Mouse (Mus musculus) left cerebral cortex, adult 18-20 months (tissue): ENCODE data around the gene Arl4c. TPM values are rescaled to one million over a fixed set of nuclear protein-coding genes. Genes with fewer than 3 reads are reported as not detected.

Experiments
- DNase-seq, 2 experiments: peaks; one replicate each; pipeline ENCODE4 v3.0.0; 2021 to 2022; ENCODE audit warnings: low spot score in 2 of 2, mixed read lengths in 1 of 2
- long read RNA-seq, 2 experiments: library from polyadenylated mRNA; stranded (forward); transcript quantifications; one replicate each; pipeline ENCODE4 v2.0.0; 2021
- total RNA-seq, 2 experiments: library from RNA; stranded (reverse); gene quantifications; 2 replicates each; pipeline ENCODE4 v1.2.3; 2021

Arl4c gene
- 10 to 100 TPM; 37.8 to 40.1 TPM for total RNA-seq
- long read RNA-seq, experiment 1, transcript Arl4c-202 (1 exons, 3,997 nt) = major isoform, 28 of 28 reads
- long read RNA-seq, experiment 1, partial matches to known transcripts = 0 of 28 reads
- long read RNA-seq, experiment 1, other reads (novel, unspliced or antisense) = 0 of 28 reads
- long read RNA-seq, experiment 2, transcript Arl4c-202 (1 exons, 3,997 nt) = major isoform, 28 of 28 reads
- long read RNA-seq, experiment 2, partial matches to known transcripts = 0 of 28 reads
- long read RNA-seq, experiment 2, other reads (novel, unspliced or antisense) = 0 of 28 reads

DNA sequence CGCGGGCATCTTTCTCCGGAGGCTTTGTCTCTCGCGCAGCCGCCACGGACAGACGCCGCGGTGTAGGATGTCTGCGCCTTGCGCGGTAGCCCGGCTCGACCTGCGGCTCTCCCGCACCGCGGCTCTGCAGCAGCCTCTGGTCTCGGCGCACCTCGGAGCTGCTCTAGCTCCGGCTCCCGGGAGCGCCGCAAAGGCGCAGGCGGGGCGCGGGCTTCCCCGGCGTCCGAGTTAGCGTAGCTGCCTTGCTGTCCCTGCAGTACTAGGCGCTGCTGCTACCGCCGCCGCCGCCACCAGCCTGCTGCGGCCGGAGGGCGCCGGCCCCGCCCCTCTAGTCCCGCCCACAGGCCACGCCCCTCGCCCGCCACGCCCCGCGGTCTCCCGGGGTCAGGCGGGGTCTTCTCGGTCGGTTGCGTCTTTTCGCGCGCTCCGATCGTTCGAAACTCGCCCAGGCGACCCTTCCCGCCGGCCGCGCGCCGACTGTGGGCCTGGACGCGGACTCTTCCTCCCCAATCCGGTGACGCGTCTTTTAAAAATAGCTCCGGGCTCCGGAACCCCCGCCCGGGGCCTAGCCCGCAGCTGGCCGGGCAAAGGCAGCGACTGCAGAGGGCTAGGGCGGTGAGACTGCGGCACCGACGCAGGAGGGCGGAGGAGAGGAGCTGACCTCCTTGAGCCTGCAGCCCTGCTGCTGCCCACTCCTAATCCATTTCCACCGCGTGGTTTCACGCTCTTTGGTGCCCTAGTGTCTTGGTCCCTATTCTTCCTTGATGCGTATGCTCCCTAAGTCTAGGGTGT is at the start of gene Arl4c:
Gene Arl4c (minus strand): TSS at position 352 of the 792 bp plus-strand sequence.
- peak; percentile 64 to 81 for DNase-seq

DNA sequence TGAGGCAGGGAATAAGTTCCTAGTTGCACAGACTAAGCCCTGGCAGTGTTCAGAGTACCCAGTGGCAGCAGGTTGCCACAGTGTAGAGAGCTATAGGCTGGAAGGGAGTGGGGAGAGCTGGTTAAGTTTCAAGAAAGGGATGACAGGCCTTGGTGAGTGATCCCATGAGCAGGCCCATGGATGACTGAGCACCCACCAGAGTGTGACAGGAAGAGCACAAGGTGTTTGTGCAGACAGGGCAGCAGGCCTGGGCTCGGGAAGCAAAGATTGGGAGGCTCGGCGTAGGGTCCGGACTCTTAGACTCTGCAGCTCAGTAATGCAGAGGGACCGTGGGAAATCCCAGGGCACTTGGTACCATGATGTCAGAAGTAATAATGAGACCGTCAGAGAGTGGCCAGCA is 49.3 kb upstream of the Arl4c start:
- no peak for DNase-seq

DNA sequence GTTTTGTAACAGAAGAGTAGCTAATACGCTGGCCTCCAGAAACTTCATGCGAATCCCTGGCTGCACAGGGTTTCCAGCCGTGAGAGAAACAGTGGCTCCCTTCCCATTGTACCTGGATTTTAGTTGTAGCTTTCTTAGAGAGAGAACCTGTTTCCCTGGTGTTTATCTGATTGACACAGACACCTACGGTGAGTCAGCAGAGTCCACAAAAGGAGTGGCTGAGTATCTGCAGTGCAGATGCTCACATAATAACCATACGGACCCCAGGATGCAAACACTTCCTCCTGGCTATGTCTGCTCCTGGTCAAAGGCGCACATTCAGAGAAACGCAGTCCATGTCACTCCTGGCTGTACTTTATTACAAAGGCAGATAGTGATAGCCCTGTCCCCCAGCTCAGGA is 48.6 kb upstream of the Arl4c start:
- DNase-seq = no peak

DNA sequence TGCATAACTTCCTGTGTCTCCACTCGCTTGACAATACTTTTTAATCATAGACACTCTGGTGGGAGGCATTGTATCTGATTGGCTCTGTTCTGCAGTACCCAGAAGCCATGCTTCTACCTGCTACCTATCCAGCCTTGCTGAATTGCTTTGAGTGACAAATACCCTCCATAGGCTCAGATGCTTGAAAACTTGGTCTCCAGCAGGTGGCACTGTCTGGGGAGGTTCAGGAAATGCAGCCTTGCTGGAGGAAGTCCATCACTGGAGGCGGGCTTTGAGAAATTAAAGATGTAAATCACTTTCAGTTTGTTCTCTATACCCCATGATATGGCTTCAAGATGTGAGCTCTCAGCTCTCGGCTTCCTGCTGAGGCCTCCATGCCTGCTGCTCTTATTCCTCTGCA is 48.1 kb upstream of the Arl4c start:
- no peak for DNase-seq

DNA sequence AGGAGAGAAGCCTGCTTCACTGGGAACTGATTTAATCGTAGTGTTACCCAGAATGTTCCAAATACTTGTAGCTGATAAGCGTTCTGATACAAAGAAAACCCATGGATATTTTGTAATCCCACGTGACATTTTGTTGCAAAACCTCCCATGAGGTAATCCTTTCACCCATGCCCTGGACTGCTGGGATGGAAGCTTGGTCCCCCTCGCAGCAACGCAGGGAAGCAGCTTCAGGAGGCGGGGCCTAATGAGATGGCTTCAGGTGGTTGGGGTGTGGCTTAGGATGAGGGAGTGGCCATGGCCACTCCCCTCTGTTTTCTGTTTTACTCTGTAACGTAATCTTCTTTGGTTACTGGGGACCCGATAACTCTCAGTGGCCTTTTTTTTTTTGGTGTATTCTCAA is 47.1 kb upstream of the Arl4c start:
- DNase-seq = no peak

DNA sequence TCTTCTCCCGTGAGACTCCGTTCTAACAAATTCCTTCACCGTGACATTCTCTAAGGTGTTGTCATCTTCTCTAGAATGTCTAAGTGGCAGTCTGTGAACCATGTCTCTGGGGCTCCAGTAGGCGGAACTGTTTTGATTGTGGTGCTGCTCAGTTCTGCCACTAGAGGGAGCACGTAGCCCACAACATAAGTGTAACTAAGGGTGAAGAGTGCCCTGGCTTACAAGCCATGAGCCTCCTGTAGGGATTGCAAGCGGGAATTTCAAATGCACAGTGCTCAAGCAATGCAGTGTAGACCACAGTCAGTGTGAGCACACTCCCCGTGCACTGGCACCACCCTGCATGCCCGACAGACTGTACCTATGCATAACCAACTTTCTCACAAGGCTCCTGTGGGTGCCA is 43.2 kb upstream of the Arl4c start:
- DNase-seq = peak; percentile 79 to 81

DNA sequence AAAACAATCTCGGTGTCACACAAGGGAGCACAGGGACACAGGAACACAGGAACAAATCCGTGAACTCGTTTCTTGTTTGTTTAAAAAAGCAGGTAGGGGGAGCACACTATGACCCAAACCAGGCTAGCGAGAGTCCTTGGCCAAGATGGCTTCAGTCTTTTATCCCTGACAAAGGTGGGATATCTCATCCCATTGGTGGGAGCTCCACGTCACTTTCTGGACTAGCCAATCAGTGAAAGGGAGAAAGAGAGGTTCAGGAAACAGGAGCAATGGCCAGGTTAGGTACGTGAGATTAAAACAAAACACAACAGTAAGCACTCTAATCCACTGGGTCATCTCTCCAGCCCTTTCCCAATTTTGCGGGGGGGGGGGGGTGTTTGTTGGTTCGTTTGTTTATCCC is 42.2 kb upstream of the Arl4c start:
- no peak for DNase-seq

DNA sequence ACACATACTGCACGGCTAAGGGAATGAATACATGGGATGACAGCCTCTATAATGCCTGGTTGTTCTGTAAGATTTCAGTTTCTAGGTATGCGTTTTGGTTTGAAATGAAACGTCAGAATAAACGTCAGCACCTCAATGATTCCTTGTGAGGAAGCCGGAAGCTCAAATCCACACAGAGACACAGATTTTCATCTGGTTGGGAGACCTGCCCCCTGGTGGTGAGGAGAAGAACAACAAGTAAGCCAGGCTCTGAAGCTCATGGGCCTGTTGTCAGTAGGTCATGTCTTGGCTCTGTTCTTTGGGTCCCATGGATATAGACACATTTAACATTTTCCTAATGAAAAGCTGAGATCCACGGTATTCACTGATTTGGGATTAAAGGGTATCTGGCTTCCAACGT is 40.4 kb upstream of the Arl4c start:
- peak; percentile 56 to 67 for DNase-seq

DNA sequence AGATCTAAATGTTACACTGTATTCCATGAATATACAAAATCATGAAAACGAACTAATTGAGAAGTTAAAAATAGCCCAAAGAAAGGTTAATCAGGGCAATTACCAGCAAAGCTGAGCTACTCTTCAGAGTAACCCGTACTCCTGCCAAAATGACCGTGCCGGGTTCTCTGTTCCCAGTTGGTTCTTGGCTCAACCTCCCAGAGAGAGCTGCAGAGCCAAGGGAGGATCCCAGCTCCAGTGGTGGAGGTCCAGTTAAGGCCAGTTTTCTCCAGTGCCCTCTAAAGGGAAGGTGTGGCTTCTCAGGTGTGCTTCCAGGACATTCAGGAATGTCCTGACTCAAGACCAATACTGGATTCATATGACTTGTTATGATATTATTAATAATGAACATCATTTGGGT is 37.5 kb upstream of the Arl4c start:
- DNase-seq = no peak

DNA sequence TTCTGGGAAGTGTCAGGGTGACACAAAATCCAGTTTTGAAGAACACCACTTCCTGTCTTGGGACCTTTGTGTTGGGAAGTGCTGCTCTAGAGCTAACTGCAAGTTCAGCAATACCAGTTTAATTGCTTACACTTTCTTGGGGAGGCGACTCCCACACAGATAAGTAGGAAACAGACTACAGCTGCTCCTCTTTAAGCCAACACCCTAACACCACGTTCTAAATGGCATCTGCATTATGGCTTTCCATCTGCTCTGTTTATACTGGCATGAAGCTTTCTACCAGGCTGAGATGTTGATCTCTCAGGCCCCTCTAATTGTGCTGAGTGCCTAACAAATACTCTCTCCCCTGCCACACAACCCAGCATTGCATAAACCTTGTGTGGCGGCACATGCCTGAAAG is 36.9 kb upstream of the Arl4c start:
- no peak for DNase-seq

DNA sequence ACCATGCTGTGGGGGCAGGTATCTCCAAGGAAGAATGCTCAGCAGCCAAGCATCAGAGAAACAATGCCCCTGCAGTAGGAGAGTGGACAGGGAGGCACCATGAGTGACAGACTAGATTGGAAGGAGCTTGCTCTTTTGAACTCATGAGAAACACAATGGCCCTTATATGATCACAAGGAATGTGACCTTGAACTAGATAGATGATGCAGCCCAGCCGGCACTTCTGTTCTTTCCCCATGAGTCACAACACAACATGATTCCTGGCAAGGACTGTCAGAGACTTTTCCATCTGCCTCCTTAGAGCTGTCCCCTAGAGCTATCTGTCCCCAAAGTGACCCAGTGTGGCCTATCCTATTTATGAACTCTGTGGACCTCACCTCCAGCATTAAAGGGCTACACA is 27.5 kb upstream of the Arl4c start:
- no peak for DNase-seq

DNA sequence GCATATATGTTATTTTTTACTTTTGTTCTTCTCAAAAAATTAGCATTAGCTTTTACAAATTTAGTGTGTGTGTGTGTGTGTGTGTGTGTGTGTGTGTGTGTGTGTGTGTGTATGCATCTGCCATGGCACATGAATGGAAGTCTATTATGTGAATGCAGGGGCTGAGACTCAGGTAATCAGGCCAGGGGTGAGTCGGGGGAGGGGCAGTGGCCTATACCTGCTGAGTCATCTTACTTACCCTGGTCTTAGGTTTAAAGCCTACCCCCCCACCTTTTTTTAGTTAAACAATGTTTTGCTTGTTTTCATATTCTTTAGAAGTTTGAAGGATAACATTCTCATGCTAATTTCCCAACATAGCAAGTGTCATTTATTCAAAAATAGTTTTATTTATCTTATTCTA is 25.3 kb upstream of the Arl4c start:
- no peak for DNase-seq

DNA sequence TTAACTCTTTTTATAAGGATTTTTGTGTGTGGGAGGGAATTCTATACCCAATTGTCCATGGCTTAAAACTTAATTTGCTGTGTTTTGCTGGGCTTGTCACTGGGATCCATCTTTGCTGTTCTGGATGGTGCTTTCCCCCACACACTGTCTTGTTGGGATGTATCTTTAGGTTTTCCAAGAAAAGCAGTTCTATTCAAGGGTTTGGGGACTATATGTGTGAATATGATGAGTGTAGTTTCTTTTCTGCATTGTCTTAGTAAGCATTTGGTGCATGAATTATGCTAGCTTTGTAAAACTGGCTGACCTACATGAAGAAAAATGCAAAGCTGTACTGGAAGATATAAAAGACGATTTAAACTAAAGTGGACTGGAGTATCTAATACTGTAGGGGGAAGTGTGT is 23.7 kb upstream of the Arl4c start:
- no peak for DNase-seq

DNA sequence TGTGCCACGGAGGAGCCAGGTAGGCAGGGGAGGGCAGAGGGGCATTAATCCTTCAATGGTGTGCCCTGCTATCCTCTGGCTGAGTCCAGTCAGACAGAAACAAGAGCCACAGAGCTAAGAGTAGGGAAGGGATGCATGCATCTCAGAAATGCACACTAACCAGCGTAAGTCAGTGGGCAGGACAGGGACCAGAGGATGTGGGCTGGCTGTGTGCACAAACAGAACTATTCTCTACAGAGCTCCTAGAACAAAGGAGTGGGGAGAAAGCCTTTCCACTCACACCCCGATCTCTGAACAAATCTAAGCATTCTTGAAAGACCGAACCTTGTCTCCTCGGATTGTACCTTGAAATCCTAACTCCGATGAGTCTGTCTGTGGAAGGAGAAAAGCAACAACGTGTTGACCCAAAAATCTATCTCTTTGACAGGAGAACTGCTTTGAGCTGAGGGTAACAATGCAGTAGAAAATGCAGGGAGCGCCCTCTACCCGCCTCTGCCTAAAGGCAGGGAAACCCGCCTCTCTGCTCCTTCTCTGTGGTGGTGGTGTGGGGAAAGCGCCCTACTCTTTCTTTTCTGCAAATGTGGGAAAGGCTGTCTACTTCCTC is 18.7 kb upstream of the Arl4c start:
- DNase-seq = peak in 1 of 2 experiments; percentile 31

DNA sequence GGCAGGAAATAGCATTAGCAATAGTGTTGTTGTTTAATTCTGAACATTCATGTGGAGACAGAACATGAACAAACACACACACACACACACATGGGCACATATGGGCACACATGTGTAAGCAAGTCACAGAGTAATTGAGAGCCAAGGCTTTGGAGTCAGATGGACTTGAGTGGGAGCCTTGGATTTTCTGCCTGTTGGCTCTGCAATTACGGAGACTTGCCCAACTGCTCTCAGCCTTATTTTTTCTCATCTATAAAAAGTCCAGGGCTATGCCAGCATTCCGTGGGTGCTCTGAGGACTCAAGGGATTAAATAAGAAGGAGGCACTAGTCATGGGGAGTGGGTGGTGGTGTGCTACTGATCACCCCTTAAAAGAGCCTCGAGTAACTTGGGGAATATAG is 16.5 kb upstream of the Arl4c start:
- peak in 1 of 2 experiments; percentile 58 for DNase-seq

DNA sequence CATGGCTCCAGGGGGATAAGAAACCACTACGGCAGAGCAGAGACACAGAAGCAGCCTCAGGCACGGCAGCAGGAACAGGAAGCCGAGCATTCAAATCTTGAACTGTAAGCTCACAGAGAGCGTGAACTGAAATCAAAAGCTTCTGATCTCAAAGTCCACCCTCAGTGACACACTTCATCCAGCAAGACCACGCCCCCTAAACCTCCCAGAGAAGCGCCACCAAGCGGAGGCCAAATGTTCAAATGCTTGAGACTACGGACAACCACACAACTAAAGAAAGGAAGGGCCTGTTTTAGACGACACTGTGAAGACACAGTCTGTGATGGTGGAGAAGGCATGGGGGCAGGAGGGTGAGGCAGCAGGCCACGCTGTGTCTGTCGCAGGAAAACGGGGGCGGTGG is 15.7 kb upstream of the Arl4c start:
- no peak for DNase-seq

DNA sequence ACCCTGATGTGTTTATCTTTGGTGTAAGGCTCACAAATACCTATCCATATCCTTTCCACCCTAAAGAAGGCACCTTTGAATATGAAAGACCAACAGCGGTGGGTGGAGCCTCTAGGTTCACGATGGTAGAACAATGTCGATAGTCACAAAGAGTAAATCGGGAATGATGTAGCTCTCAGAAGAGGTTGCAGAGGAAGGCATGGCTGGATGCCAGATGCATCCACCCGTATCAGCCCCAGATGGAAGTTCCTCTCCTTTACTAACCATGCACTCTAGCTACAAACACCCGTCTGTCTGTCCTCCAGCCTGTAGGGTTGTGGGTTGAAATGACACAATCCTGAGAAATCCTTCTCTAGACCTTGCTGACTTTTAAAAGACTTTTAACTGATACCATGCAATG is 10.0 kb upstream of the Arl4c start:
- no peak for DNase-seq

DNA sequence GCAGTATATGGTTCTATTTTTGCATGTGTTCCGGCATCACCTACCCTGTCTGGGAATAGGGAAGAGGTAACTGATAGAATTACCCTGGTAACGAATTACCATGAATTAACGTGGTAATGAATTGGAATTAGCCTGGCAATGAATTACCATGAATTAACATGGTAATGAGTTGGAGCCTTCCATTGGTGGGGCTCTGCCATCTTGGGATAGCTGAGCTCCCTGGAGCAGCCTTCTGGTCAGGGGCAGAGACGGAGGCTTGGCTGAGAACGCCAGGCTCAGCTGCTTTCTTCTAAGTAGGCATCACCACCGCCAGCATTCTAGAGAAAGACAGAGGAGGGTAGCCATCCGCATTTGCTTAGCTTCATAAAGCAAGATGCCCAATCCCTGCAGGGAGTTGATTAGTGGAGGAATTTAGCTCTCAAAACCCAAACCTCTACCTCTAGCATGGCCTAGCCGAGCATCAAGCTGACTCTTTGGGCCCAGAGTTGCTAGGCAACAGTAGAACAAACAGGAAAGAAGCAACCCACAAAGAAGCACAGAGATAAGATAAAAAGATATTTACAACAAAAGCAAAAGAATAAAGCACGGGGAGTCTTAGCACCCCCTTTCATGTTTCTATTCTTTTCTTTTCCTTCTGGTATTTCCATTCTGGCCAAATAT is 6.8 kb upstream of the Arl4c start:
- DNase-seq = no peak

DNA sequence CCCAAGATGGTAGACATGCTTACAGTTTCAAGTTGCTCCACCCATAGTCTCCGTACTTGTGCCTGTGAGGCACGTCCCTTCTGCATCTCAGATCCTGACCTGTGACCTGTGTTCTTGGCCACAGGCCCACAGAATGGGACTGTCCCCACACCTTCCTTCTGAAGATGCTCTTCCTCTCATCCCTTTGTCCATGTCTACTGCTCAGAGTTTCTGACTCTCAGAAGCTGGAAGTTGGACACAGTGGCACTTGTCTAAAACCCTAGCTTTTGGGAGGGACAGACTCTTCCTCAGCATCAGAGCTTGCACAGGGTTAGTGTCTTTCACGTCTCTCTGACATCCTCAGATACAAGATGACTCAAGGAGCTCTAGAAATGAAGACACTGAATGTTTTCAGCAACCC is 6.2 kb upstream of the Arl4c start:
- no peak for DNase-seq

DNA sequence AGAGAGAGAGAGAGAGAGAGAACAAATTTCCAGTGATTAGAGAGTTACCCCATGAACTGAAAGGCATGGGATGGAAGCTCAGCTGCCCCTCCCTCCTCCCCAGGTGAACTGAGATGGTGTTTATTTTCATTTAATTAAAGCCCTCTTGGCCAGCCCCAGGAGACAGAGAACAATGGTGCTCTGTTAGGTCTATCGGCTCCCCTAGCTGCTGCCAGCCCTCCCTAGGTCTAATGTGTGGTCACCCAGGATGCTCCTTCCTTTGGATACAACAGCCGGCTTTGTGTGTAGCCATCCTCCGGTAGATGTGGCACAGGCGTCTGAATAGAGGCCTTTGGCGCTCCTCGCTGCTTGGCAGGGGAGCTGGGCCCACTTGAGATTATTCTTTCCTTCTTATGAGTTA is 5.5 kb upstream of the Arl4c start:
- DNase-seq = no peak

DNA sequence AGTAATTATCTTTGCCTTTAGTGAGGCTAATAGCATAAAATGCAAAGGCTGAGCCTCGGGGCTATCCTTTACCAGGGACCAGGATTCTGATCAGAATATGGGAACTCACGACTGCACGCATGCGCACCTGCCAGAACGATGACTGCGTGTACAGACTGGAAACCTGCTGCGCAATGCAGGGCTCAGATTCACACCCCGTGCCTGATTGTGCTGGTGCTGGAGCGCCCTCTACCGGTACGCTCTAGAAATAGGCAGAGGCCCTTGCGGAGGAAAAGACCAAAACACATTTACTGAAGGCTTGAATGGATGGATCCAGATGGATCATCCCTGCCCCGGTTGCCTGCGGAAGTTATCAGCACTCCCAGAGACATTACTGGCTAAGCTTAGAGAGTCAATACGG is 3.8 kb upstream of the Arl4c start:
- peak; percentile 93 for DNase-seq

DNA sequence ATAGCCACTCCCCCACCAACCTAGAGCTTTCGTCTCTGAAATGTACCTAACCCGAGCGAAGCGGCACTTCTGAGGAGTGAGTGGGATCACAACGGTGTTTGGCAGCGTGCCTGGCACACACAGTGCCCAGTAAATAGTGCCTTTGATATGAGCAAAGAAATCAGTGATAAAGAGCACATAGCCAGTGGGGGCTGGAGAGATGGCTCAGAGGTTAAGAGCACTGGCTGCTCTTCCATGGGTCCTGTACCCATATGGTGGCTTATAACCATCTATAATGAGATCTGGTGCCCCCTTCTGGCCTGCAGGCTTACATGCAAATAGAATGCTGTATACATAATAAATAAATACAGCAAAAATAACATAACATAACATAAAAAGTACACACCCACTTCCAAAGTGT is 3.0 kb upstream of the Arl4c start:
- DNase-seq = no peak
